In the genomic region with DNA sequence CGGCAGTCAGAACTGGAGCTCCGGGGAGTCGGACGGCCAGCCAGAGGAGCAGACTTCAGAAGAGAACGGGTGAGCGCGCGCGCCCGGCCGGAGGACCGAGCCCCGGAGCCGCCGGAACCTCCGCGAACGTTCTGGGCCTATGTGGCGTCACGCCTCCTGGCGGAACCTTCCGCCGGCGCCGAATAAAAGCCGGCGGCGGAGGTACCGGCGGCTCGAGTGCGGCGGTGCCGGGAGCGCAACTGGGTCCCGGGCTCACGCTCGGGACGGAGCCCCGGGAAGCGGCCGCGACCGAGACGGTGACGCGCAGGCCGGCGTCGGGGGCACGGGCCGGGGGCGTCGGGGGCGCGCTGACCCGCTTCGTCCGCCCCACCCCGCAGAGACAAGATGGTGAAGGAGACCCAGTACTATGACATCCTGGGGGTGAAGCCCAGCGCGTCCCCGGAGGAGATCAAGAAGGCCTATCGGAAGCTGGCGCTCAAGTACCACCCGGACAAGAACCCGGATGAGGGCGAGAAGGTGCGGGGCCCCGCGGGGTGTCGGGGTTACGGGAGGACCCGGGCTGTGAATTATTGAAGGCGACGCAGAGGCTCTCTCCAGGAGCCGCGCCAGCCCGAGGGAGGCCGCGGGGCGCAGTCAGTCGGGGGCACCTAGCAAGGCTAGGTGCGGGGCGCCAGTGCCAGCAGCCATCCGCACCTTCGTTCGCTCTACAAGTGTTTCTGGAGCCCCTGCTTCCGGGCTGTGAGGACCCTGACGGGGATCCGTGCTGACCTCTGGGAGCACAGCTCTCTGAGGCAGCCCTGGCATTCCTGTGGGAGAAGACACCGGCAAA, we compare ENCODE assay signal across 8 mouse cellular contexts. TPM values are rescaled to one million over a fixed set of nuclear protein-coding genes. Genes with fewer than 3 reads are reported as not detected.
DNase-seq lines count a peak whose midpoint lies in the region; ATAC-seq lines count a peak whose summit lies in the region.

No protein-coding gene starts in this region.

- H3K4me1 ChIP-seq in hindbrain, embryonic 14.5 days (replicated peaks; ENCODE audit: control insufficient read depth, insufficient read depth, low read length) = peaks cover 5% of the 10 kb centered on the region; the same call in 1 of the 2 replicates

- peak overlapping the region; percentile 83 for H3K9ac ChIP-seq in hindbrain, embryonic 14.5 days

- peak overlapping the region; percentile 80 for H3K4me2 ChIP-seq in hindbrain, embryonic 14.5 days (replicated peaks)

- H3K4me3 ChIP-seq in hindbrain, embryonic 14.5 days (replicated peaks; ENCODE audit: low read length) = peak overlapping the region; percentile 75

- H3K36me3 ChIP-seq in hindbrain, embryonic 14.5 days (replicated peaks; ENCODE audit: control insufficient read depth, insufficient read depth) = no peaks in the 10 kb centered on the region

- H3K27ac ChIP-seq in hindbrain, embryonic 14.5 days = no peak overlapping the region

- DNase-seq in ZHBTc4 (ENCODE audit: low read depth, low spot score) = peak; percentile 63
- peak; percentile 78 to 79 for DNase-seq in cerebellum, postnatal 36 days
- DNase-seq in gastrocnemius, adult 18-20 months (ENCODE audit: low spot score) = peak; percentile 72
- peak; percentile 69 for DNase-seq in hindbrain, embryonic 14.5 days (ENCODE audit: low spot score)
- DNase-seq in left cerebral cortex, adult 11 months (ENCODE audit: low spot score) = peak; percentile 69
- DNase-seq in lung, postnatal 25 days (ENCODE audit: low spot score) = peak; percentile 79
- DNase-seq in retina, postnatal 1 day = peak; percentile 82
- peak; percentile 71 for DNase-seq in thymus, postnatal 4 days

- H3K27me3 ChIP-seq in hindbrain, embryonic 14.5 days (ENCODE audit: control insufficient read depth, insufficient read depth, low read length) = peaks cover 40% of the 10 kb centered on the region

- peak; percentile 78 for ATAC-seq in hindbrain, embryonic 14.5 days (ENCODE audit: low FRiP score)

- WGBS in hindbrain, embryonic 14.5 days = under 1% methylated on average over 90 of the region's 92 CpGs

- no peaks in the 10 kb centered on the region for H3K9me3 ChIP-seq in hindbrain, embryonic 14.5 days (ENCODE audit: control insufficient read depth, low read length)

RNA-seq across cellular contexts. Expression of a gene that starts 0.9 kb away (rescaled TPM):
- 100 to 1,000 TPM in 1 of 2 experiments, 10 to 100 TPM in 1; 60.1 to 115 TPM for total RNA-seq in gastrocnemius, adult 18-20 months (2021)
- polyA plus RNA-seq in hindbrain, embryonic 14.5 days (2014; fragmentation: Nextera tagmentation; extraction: Ambion mirVana) = 10.2 and 10.9 TPM in 2 replicates

RNA-seq across cellular contexts. Expression of a gene that starts 34.8 kb away (rescaled TPM):
- total RNA-seq in gastrocnemius, adult 18-20 months (2021) = 10 to 100 TPM; 19.0 to 21.6 TPM
- polyA plus RNA-seq in hindbrain, embryonic 14.5 days (2014; fragmentation: Nextera tagmentation; extraction: Ambion mirVana) = 94.9 and 97.7 TPM in 2 replicates

RNA-seq across cellular contexts. Expression of a gene that starts 37.9 kb away (rescaled TPM):
- under 1 TPM; 0.14 to 0.57 TPM for total RNA-seq in gastrocnemius, adult 18-20 months (2021)
- polyA plus RNA-seq in hindbrain, embryonic 14.5 days (2014; fragmentation: Nextera tagmentation; extraction: Ambion mirVana) = 32.4 and 38.9 TPM in 2 replicates
